Mouse (Mus musculus) CH12.LX (cell line): ENCODE data around the gene Optc. TPM values are rescaled to one million over a fixed set of nuclear protein-coding genes. Genes with fewer than 3 reads are reported as not detected.

Experiments
- DNase-seq: peaks from one replicate; pipeline ENCODE4 v3.0.0-alpha.2; 2013; ENCODE audit errors: extremely low read depth
- H3K27ac ChIP-seq: 2 replicates; pipeline ENCODE4 v1.5.1; 2012; ENCODE audit warnings: low read depth, mild to moderate bottlenecking, control low read depth, moderate library complexity; ENCODE audit not compliant: insufficient read depth
- H3K27me3 ChIP-seq: replicated peaks from 2 replicates; pipeline ENCODE3; 2012; ENCODE audit warnings: inconsistent platforms
- H3K36me3 ChIP-seq, 2 experiments: replicated peaks in 1 of 2; 2 replicates each; pipeline versions ENCODE3 to v1.6.1; 2012; ENCODE audit warnings: inconsistent platforms in 1 of 2, low read length in 1 of 2, mild to moderate bottlenecking in 1 of 2, mixed read lengths in 1 of 2, moderate library complexity in 1 of 2; ENCODE audit not compliant: control insufficient read depth in 1 of 2, insufficient read depth in 1 of 2
- H3K4me1 ChIP-seq, 2 experiments: 2 replicates each; pipeline ENCODE4 v1.6.1; 2012; ENCODE audit warnings: inconsistent platforms in 1 of 2, moderate library complexity in 1 of 2; ENCODE audit not compliant: insufficient read depth in 2 of 2, control insufficient read depth in 1 of 2
- H3K4me2 ChIP-seq: 2 replicates; pipeline ENCODE4 v1.6.1; 2012; ENCODE audit warnings: low read depth, mild to moderate bottlenecking, control low read depth; ENCODE audit not compliant: poor library complexity, insufficient read depth, severe bottlenecking
- H3K4me3 ChIP-seq, 3 experiments: fragments of 150-350 bp in 1 of 3; sonication (generic) in 1 of 3; replicated peaks in 1 of 3; 2 replicates each; pipeline versions ENCODE3 to v1.5.1; 2011 to 2012; ENCODE audit warnings: low read depth in 2 of 3, low read length in 2 of 3, mild to moderate bottlenecking in 2 of 3, moderate library complexity in 2 of 3, control low read depth in 1 of 3, improper control_type of control experiment in 1 of 3, inconsistent platforms in 1 of 3, mixed read lengths in 1 of 3; ENCODE audit not compliant: poor library complexity in 1 of 3
- H3K79me2 ChIP-seq: replicated peaks from 2 replicates; pipeline ENCODE4 v1.6.1; 2012; ENCODE audit warnings: mild to moderate bottlenecking, moderate library complexity; ENCODE audit not compliant: control insufficient read depth, poor library complexity, insufficient read depth, severe bottlenecking; ENCODE audit errors: extremely low read depth
- H3K9ac ChIP-seq: 2 replicates; pipeline ENCODE4 v1.6.1; 2012; ENCODE audit warnings: low read depth, mild to moderate bottlenecking, control low read depth, moderate library complexity; ENCODE audit not compliant: insufficient read depth
- H3K9me3 ChIP-seq: replicated peaks from 2 replicates; pipeline ENCODE3; 2012; ENCODE audit warnings: low read length, inconsistent platforms, mixed read lengths
- BHLHE40 ChIP-seq: IDR thresholded peaks from 2 replicates; pipeline ENCODE4 v1.6.1; 2011; ENCODE audit warnings: mild to moderate bottlenecking, low read depth, low read length, improper control_type of control experiment
- CHD1 ChIP-seq: IDR thresholded peaks from 2 replicates; pipeline ENCODE4 v1.6.1; 2012; ENCODE audit warnings: low read depth, low read length, improper control_type of control experiment, inconsistent platforms
- CHD2 ChIP-seq: IDR thresholded peaks from 2 replicates; pipeline ENCODE4 v1.6.1; 2011; ENCODE audit warnings: low read length, improper control_type of control experiment
- ELF1 ChIP-seq: IDR thresholded peaks from 2 replicates; pipeline ENCODE4 v1.6.1; 2014; ENCODE audit warnings: low read depth, mild to moderate bottlenecking, inconsistent platforms, low read length, improper control_type of control experiment
- EP300 ChIP-seq: IDR thresholded peaks from 2 replicates; pipeline ENCODE4 v1.6.1; 2011; ENCODE audit warnings: low read length, improper control_type of control experiment
- ETS1 ChIP-seq: conservative IDR thresholded peaks from 2 replicates; pipeline ENCODE4 v1.6.1; 2012; ENCODE audit warnings: low read depth, mild to moderate bottlenecking, inconsistent platforms, low read length, improper control_type of control experiment, moderate library complexity
- HCFC1 ChIP-seq: IDR thresholded peaks from 2 replicates; pipeline ENCODE4 v1.6.1; 2012; ENCODE audit warnings: low read depth, mild to moderate bottlenecking, inconsistent platforms, low read length, improper control_type of control experiment
- IRF4 ChIP-seq: IDR thresholded peaks from 2 replicates; pipeline ENCODE4 v1.6.1; 2014; ENCODE audit warnings: low read depth, mild to moderate bottlenecking, inconsistent platforms, low read length, improper control_type of control experiment
- JUN ChIP-seq: IDR thresholded peaks from 2 replicates; pipeline ENCODE4 v1.6.1; 2011; ENCODE audit warnings: low read depth, mild to moderate bottlenecking, low read length, improper control_type of control experiment, moderate library complexity; ENCODE audit not compliant: insufficient read depth
- JUND ChIP-seq: conservative IDR thresholded peaks from 2 replicates; pipeline ENCODE4 v1.6.1; 2011; ENCODE audit warnings: low read depth, low read length, improper control_type of control experiment
- KAT2A ChIP-seq: IDR thresholded peaks from 2 replicates; pipeline ENCODE4 v1.6.1; 2012; ENCODE audit warnings: low read length, improper control_type of control experiment, inconsistent platforms; ENCODE audit not compliant: insufficient replicate concordance
- MAFK ChIP-seq: IDR thresholded peaks from 2 replicates; pipeline ENCODE4 v1.6.1; 2011; ENCODE audit warnings: low read length, improper control_type of control experiment; ENCODE audit not compliant: insufficient replicate concordance
- MAX ChIP-seq: IDR thresholded peaks from 2 replicates; pipeline ENCODE4 v1.6.1; 2011; ENCODE audit warnings: low read length, improper control_type of control experiment
- MAZ ChIP-seq: IDR thresholded peaks from 2 replicates; pipeline ENCODE4 v1.6.1; 2012; ENCODE audit warnings: low read depth, mild to moderate bottlenecking, inconsistent platforms, low read length, improper control_type of control experiment, moderate library complexity
- MEF2A ChIP-seq: IDR thresholded peaks from 2 replicates; pipeline ENCODE4 v1.6.1; 2014; ENCODE audit warnings: low read depth, mild to moderate bottlenecking, inconsistent platforms, low read length, improper control_type of control experiment, borderline replicate concordance
- NELFE ChIP-seq: IDR thresholded peaks from 2 replicates; pipeline ENCODE4 v1.6.1; 2011; ENCODE audit warnings: low read depth, low read length, improper control_type of control experiment
- NRF1 ChIP-seq: IDR thresholded peaks from 2 replicates; pipeline ENCODE4 v1.6.1; 2014; ENCODE audit warnings: low read depth, mild to moderate bottlenecking, inconsistent platforms, low read length, improper control_type of control experiment, moderate library complexity
- POLR2A ChIP-seq: IDR thresholded peaks from 2 replicates; pipeline ENCODE4 v1.6.1; 2011; ENCODE audit warnings: low read depth, mild to moderate bottlenecking, improper control_type of control experiment, low read length
- POLR2AphosphoS2 ChIP-seq: IDR thresholded peaks from 2 replicates; pipeline ENCODE4 v1.6.1; 2011; ENCODE audit warnings: low read depth, low read length, improper control_type of control experiment
- RAD21 ChIP-seq: IDR thresholded peaks from 2 replicates; pipeline ENCODE4 v1.6.1; 2011; ENCODE audit warnings: low read depth, mild to moderate bottlenecking, low read length, improper control_type of control experiment, moderate library complexity
- RCOR1 ChIP-seq: conservative IDR thresholded peaks from 2 replicates; pipeline ENCODE4 v1.6.1; 2012; ENCODE audit warnings: low read depth, mild to moderate bottlenecking, inconsistent platforms, low read length, improper control_type of control experiment
- SIN3A ChIP-seq: IDR thresholded peaks from 2 replicates; pipeline ENCODE4 v1.6.1; 2012; ENCODE audit warnings: low read length, improper control_type of control experiment, inconsistent platforms
- SMC3 ChIP-seq: IDR thresholded peaks from 2 replicates; pipeline ENCODE4 v1.6.1; 2011; ENCODE audit warnings: low read depth, low read length, improper control_type of control experiment
- TCF12 ChIP-seq: IDR thresholded peaks from 2 replicates; pipeline ENCODE4 v1.6.1; 2014; ENCODE audit warnings: low read depth, mild to moderate bottlenecking, inconsistent platforms, low read length, improper control_type of control experiment
- UBTF ChIP-seq: IDR thresholded peaks from 2 replicates; pipeline ENCODE4 v1.6.1; 2012; ENCODE audit warnings: low read depth, mild to moderate bottlenecking, inconsistent platforms, low read length, improper control_type of control experiment, moderate library complexity
- USF1 ChIP-seq: IDR thresholded peaks from 2 replicates; pipeline ENCODE4 v1.6.1; 2014; ENCODE audit warnings: low read depth, mild to moderate bottlenecking, inconsistent platforms, low read length, improper control_type of control experiment
- ZKSCAN1 ChIP-seq: IDR thresholded peaks from 2 replicates; pipeline ENCODE4 v1.6.1; 2012; ENCODE audit warnings: low read depth, inconsistent platforms, low read length, improper control_type of control experiment, borderline replicate concordance
- ZMIZ1 ChIP-seq: IDR thresholded peaks from 2 replicates; pipeline ENCODE4 v1.6.1; 2012; ENCODE audit warnings: low read depth, mild to moderate bottlenecking, inconsistent platforms, low read length, improper control_type of control experiment
- ZNF384 ChIP-seq: IDR thresholded peaks from 2 replicates; pipeline ENCODE4 v1.6.1; 2012; ENCODE audit warnings: low read depth, low read length, improper control_type of control experiment, inconsistent platforms
- dilution Hi-C: fragments of 300-500 bp; cut with MboI; formaldehyde crosslinking; loops from 2 replicates; pipeline ENCODE4 v1.14.3; 2020; ENCODE audit warnings: low sequenced_read_pairs; ENCODE audit not compliant: extremely low pct_unique_long_range_greater_than_20kb, extremely low pct_ligation_motif_present
- in situ Hi-C: fragments of 300-500 bp; cut with MboI; formaldehyde crosslinking; loops from 3 replicates; pipeline ENCODE4 v1.14.3; 2019; ENCODE audit warnings: low sequenced_read_pairs, low pct_ligation_motif_present, low pct_unique_long_range_greater_than_20kb, mixed read lengths
- polyA plus RNA-seq: library from polyadenylated mRNA; unstranded; fragments of >175 nt; gene quantifications from 2 replicates; pipeline ENCODE4 v1.2.1, GENCODE M21; 2012; ENCODE audit warnings: low read depth; ENCODE audit not compliant: insufficient read length
- total RNA-seq, 2 experiments: library from RNA; depleted of rRNA; stranded (reverse); fragments of 300-350 nt in 1 of 2; fragments of >200 nt in 1 of 2; gene quantifications; 2 replicates each; pipeline ENCODE4 v1.2.3; 2012 to 2014

Gene Optc
- total and polyA plus RNA-seq, 3 experiments, result not detected

DNA sequence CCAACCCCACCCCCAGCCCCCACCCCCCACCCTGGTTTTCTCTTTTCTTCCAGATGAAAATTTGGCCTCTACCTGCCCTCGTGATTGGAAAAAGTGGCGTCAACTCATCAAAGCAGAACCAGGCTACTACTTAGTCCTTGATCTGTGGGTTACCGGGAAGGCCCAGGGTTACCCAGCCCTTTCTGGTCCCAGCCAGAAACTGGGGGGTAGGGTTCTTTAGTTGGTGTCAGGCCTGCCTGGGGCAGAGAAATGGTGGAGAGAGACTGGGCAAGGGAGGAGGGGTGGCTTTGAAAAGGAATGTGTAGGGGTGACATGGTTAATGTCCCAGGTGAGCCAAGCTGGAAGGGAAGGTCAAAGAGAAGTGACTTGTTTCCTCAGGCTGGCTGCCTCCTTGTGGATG is 51.1 kb downstream of the Optc start:
- H3K4me1 ChIP-seq, result peaks cover 15 to 40% of the 10 kb centered on the region in 2 experiments
- H3K9ac ChIP-seq, result no peak overlapping the region
- no peaks in the 10 kb centered on the region for H3K79me2 ChIP-seq
- in situ Hi-C loops, result loop anchor here (5.0 kb wide), 1 partner anchor 36 kb away; no protein-coding TSS in a partner anchor
- no peaks in the 10 kb centered on the region for H3K36me3 ChIP-seq
- no peaks in the 10 kb centered on the region for H3K27me3 ChIP-seq
- H3K4me2 ChIP-seq, result peak overlapping the region; percentile 72
- dilution Hi-C loops, result no loop called here
- H3K27ac ChIP-seq, result no peak overlapping the region
- TF ChIP-seq RCOR1 (peak; percentile 71), MAFK (0 out of 2 replicates have a peak, but pooled peaks have one; percentile 16), BHLHE40 (peak; percentile 45), JUND (peak; percentile 21; the same call in 1 of the 2 replicates), ZMIZ1 (no peak; the same call in 1 of the 2 replicates), HCFC1 (peak; percentile 26; the same call in 1 of the 2 replicates), ETS1 (peak; percentile 77), JUN (peak; percentile 74), CHD2 (peak; percentile 65; the same call in 1 of the 2 replicates), ELF1 (no peak), MAZ (0 out of 2 replicates have a peak, but pooled peaks have one; percentile 62), MAX (0 out of 2 replicates have a peak, but pooled peaks have one; percentile 21), USF1 (peak; percentile 32; the same call in 1 of the 2 replicates), UBTF (no peak), MEF2A (peak; percentile 75), SMC3 (no peak), CHD1 (no peak), TCF12 (peak; percentile 23; the same call in 1 of the 2 replicates), EP300 (peak; percentile 69)
- no peak overlapping the region for H3K4me3 ChIP-seq
- no peaks in the 10 kb centered on the region for H3K9me3 ChIP-seq
- DNase-seq, result peak; percentile 86

DNA sequence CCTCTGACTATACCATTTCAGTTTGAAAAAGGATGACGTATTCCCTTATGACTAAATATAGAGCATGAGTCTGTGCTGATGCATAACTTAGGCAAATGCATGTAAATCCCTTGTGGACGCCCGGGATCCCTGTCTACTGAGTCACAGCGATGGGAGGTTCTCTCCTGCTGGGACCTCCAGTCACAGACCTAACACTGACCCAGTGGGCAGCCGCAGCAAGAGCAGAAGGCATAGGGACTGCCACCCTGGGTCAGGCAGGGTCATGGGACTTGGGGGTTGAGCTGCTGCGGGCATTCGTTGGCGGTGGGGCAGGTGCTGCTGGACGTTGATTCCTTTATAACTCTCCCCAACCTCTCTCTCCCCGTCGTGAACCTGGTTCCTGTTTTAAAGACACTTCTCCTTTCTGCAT is 51.7 kb downstream of the Optc start:
- Histone ChIP-seq H3K4me1 (peaks cover 15 to 40% of the 10 kb centered on the region in 2 experiments), H3K9ac (no peak overlapping the region), H3K79me2 (no peaks in the 10 kb centered on the region), H3K4me2 (peak overlapping the region; percentile 72), H3K27ac (peak overlapping the region; percentile 43; the same call in 1 of the 2 replicates), H3K36me3 (no peaks in the 10 kb centered on the region), H3K9me3 (no peaks in the 10 kb centered on the region), H3K27me3 (no peaks in the 10 kb centered on the region), H3K4me3 (peak overlapping the region; percentile 10 to 28 (median 21))
- dilution Hi-C loops, result no loop called here
- in situ Hi-C loops, result loop anchor here (5.0 kb wide), 1 partner anchor 36 kb away; no protein-coding TSS in a partner anchor
- peak; percentile 92 for DNase-seq
- no peak for TF ChIP-seq ZMIZ1
- peak; percentile 89 for TF ChIP-seq JUND
- TF ChIP-seq IRF4, result no peak
- no peak for TF ChIP-seq RAD21
- no peak for TF ChIP-seq ZNF384
- no peak; the same call in 1 of the 2 replicates for TF ChIP-seq NELFE
- TF ChIP-seq KAT2A, result no peak
- TF ChIP-seq ETS1, result peak; percentile 92
- TF ChIP-seq SMC3, result no peak
- no peak for TF ChIP-seq MAZ
- peak; percentile 97 for TF ChIP-seq JUN
- peak; percentile 46; the same call in 1 of the 2 replicates for TF ChIP-seq NRF1
- no peak for TF ChIP-seq MAFK
- TF ChIP-seq TCF12, result peak; percentile 57
- TF ChIP-seq ELF1, result no peak
- TF ChIP-seq UBTF, result no peak
- TF ChIP-seq BHLHE40, result peak; percentile 69; the same call in 1 of the 2 replicates
- 0 out of 2 replicates have a peak, but pooled peaks have one; percentile 13 for TF ChIP-seq SIN3A
- no peak for TF ChIP-seq HCFC1
- TF ChIP-seq ZKSCAN1, result no peak
- peak; percentile 41; the same call in 1 of the 2 replicates for TF ChIP-seq POLR2A
- TF ChIP-seq EP300, result peak; percentile 21
- no peak for TF ChIP-seq MAX
- no peak; the same call in 1 of the 2 replicates for TF ChIP-seq POLR2AphosphoS2
- TF ChIP-seq CHD2, result no peak
